Mouse (Mus musculus): ENCODE measurements around the gene Trim63. TPM values are rescaled to one million over a fixed set of nuclear protein-coding genes. Genes with fewer than 3 reads are reported as not detected.

Gene Trim63
- total and polyA plus RNA-seq, 2 experiments: 0.09 TPM; not detected in 1

GRCm38 (mm10) chr4:134353527-134354409, 38.8 kb downstream of the Trim63 start:
- no peaks in the 10 kb centered on the region for H3K27me3 ChIP-seq (ENCODE audit: control insufficient read depth, insufficient read depth, low read length)
- TF ChIP-seq CTCF (IDR thresholded peaks at IDR 0.05; ENCODE audit: low read depth, low read length) (no peak), POLR2A (IDR thresholded peaks at IDR 0.05; ENCODE audit: extremely low read depth, insufficient read depth, low read length) (no peak)
- no peak overlapping the region for H3K9ac ChIP-seq (ENCODE audit: low read depth, low read length)
- no peak overlapping the region for H3K27ac ChIP-seq (replicated peaks; ENCODE audit: insufficient read depth, low read depth, low read length)
- WGBS: 72% methylated on average over 5 of the region's 5 CpGs
- H3K4me3 ChIP-seq (ENCODE audit: insufficient read depth, low read depth, low read length): no peak overlapping the region
- no peaks in the 10 kb centered on the region for H3K36me3 ChIP-seq (ENCODE audit: control insufficient read depth, insufficient read depth, low read length)
- DNase-seq (ENCODE audit: extremely low read depth, low read depth, low spot score): no peak
- H3K4me1 ChIP-seq (ENCODE audit: control insufficient read depth, insufficient read depth, low read length): peaks cover 7% of the 10 kb centered on the region
- H3K79me2 ChIP-seq (ENCODE audit: control insufficient read depth, insufficient read depth, low read length): no peaks in the 10 kb centered on the region

- H3K9ac ChIP-seq (ENCODE audit: low read depth, low read length): no peak overlapping the region
- WGBS: 55% methylated on average over 16 of the region's 16 CpGs
- no peaks in the 10 kb centered on the region for H3K36me3 ChIP-seq (ENCODE audit: control insufficient read depth, insufficient read depth, low read length)
- peaks cover 7% of the 10 kb centered on the region for H3K4me1 ChIP-seq (ENCODE audit: control insufficient read depth, insufficient read depth, low read length)
- no peaks in the 10 kb centered on the region for H3K79me2 ChIP-seq (ENCODE audit: control insufficient read depth, insufficient read depth, low read length)
- no peak overlapping the region for H3K27ac ChIP-seq (replicated peaks; ENCODE audit: insufficient read depth, low read depth, low read length)
- DNase-seq (ENCODE audit: extremely low read depth, low read depth, low spot score): peak; percentile 64
- H3K27me3 ChIP-seq (ENCODE audit: control insufficient read depth, insufficient read depth, low read length): no peaks in the 10 kb centered on the region
- TF ChIP-seq CTCF (IDR thresholded peaks at IDR 0.05; ENCODE audit: low read depth, low read length) (no peak), POLR2A (IDR thresholded peaks at IDR 0.05; ENCODE audit: extremely low read depth, insufficient read depth, low read length) (no peak)
- no peak overlapping the region for H3K4me3 ChIP-seq (ENCODE audit: insufficient read depth, low read depth, low read length)
Measured at GRCm38 (mm10) chr4:134355841-134356452, 41.0 kb downstream of the Trim63 start.

- no peak overlapping the region for H3K9ac ChIP-seq (ENCODE audit: low read depth, low read length)
- H3K27ac ChIP-seq (replicated peaks; ENCODE audit: insufficient read depth, low read depth, low read length): no peak overlapping the region
- no peaks in the 10 kb centered on the region for H3K27me3 ChIP-seq (ENCODE audit: control insufficient read depth, insufficient read depth, low read length)
- DNase-seq (ENCODE audit: extremely low read depth, low read depth, low spot score): peak; percentile 85
- WGBS: 14% methylated on average over 22 of the region's 22 CpGs
- TF ChIP-seq POLR2A (IDR thresholded peaks at IDR 0.05; ENCODE audit: extremely low read depth, insufficient read depth, low read length): no peak
- peak; percentile 88 for TF ChIP-seq CTCF (IDR thresholded peaks at IDR 0.05; ENCODE audit: low read depth, low read length)
- H3K4me3 ChIP-seq (ENCODE audit: insufficient read depth, low read depth, low read length): no peak overlapping the region
- peaks cover 7% of the 10 kb centered on the region for H3K4me1 ChIP-seq (ENCODE audit: control insufficient read depth, insufficient read depth, low read length)
- no peaks in the 10 kb centered on the region for H3K36me3 ChIP-seq (ENCODE audit: control insufficient read depth, insufficient read depth, low read length)
- H3K79me2 ChIP-seq (ENCODE audit: control insufficient read depth, insufficient read depth, low read length): no peaks in the 10 kb centered on the region
Measured at GRCm38 (mm10) chr4:134356591-134357460, 41.9 kb downstream of the Trim63 start.

GRCm38 (mm10) chr4:134357461-134357771, 42.5 kb downstream of the Trim63 start:
- Histone ChIP-seq H3K4me1 (ENCODE audit: control insufficient read depth, insufficient read depth, low read length) (peaks cover 7% of the 10 kb centered on the region), H3K36me3 (ENCODE audit: control insufficient read depth, insufficient read depth, low read length) (no peaks in the 10 kb centered on the region), H3K9ac (ENCODE audit: low read depth, low read length) (no peak overlapping the region), H3K27me3 (ENCODE audit: control insufficient read depth, insufficient read depth, low read length) (no peaks in the 10 kb centered on the region), H3K4me3 (ENCODE audit: insufficient read depth, low read depth, low read length) (no peak overlapping the region), H3K27ac (replicated peaks; ENCODE audit: insufficient read depth, low read depth, low read length) (no peak overlapping the region), H3K79me2 (ENCODE audit: control insufficient read depth, insufficient read depth, low read length) (no peaks in the 10 kb centered on the region)
- TF ChIP-seq POLR2A (IDR thresholded peaks at IDR 0.05; ENCODE audit: extremely low read depth, insufficient read depth, low read length) (no peak), CTCF (IDR thresholded peaks at IDR 0.05; ENCODE audit: low read depth, low read length) (no peak)
- DNase-seq (ENCODE audit: extremely low read depth, low read depth, low spot score): no peak
- 27% methylated on average over 17 of the region's 17 CpGs for WGBS

GRCm38 (mm10) chr4:134359649-134360048, 44.7 kb downstream of the Trim63 start:
- no peaks in the 10 kb centered on the region for H3K27me3 ChIP-seq (ENCODE audit: control insufficient read depth, insufficient read depth, low read length)
- H3K36me3 ChIP-seq (ENCODE audit: control insufficient read depth, insufficient read depth, low read length): no peaks in the 10 kb centered on the region
- peaks cover 7% of the 10 kb centered on the region for H3K4me1 ChIP-seq (ENCODE audit: control insufficient read depth, insufficient read depth, low read length)
- DNase-seq (ENCODE audit: extremely low read depth, low read depth, low spot score): no peak
- 95% methylated on average over 6 of the region's 6 CpGs for WGBS
- H3K4me3 ChIP-seq (ENCODE audit: insufficient read depth, low read depth, low read length): no peak overlapping the region
- no peak for TF ChIP-seq CTCF (IDR thresholded peaks at IDR 0.05; ENCODE audit: low read depth, low read length)
- no peak for TF ChIP-seq POLR2A (IDR thresholded peaks at IDR 0.05; ENCODE audit: extremely low read depth, insufficient read depth, low read length)
- H3K79me2 ChIP-seq (ENCODE audit: control insufficient read depth, insufficient read depth, low read length): no peaks in the 10 kb centered on the region
- H3K27ac ChIP-seq (replicated peaks; ENCODE audit: insufficient read depth, low read depth, low read length): no peak overlapping the region
- H3K9ac ChIP-seq (ENCODE audit: low read depth, low read length): no peak overlapping the region
